9 mouse cellular contexts compared by ENCODE assay signal in the genomic region with DNA sequence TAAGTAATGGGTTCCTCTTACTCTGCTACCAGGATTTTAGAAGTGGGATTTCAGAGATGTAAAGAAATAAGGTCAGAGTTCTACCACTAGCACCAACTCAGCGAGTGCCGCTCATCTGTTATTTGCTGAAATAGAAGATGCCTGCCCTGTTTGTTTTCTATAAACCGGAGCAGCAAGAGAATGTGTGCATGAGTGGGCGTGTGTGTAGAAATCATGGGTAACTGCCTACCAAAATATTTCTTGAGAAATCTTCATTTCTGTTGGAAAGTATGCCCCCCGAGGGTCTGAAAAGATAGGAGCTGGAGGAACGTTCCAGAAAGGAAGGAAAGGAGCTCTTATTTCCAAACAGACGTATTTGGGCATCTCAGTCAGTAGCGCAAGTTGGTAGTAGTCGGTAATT. TPM values are rescaled to one million over a fixed set of nuclear protein-coding genes. Genes with fewer than 3 reads are reported as not detected.
DNase-seq lines count a peak whose midpoint lies in the region; ATAC-seq and TF ChIP-seq lines count a peak whose summit lies in the region.
"Had no signal": no experiment of that assay in that cellular context is flagged by ENCODE, and none has a peak within 500 bp of the region (broad histone marks: within the 10 kb centered on the region; RNA-seq: fewer than 3 reads in every experiment).

No protein-coding gene starts in this region.

- no peak for ATAC-seq in forebrain, embryonic 15.5 days (replicated peaks)
- ATAC-seq in forebrain, embryonic 16.5 days = no peak
- no peak for ATAC-seq in lung, embryonic 15.5 days (ENCODE audit: borderline replicate concordance, extremely low read depth, low FRiP score, low TSS enrichment)
- ATAC-seq in intestine, postnatal 0 days = no peak
- no peak for ATAC-seq in neural tube, embryonic 14.5 days (ENCODE audit: low read depth)
- ATAC-seq: inflammation-experienced regulatory T-cells, adult 6 months had no signal

- DNase-seq in lung, adult 18-20 months = no peak
- DNase-seq in cerebellum, adult 11-12 months = no peak
- DNase-seq in thymus, postnatal 10 days (ENCODE audit: low spot score in 2 of 2) = no peak

- H3K27me3 ChIP-seq in forebrain, embryonic 15.5 days = no peaks in the 10 kb centered on the region
- no peaks in the 10 kb centered on the region for H3K27me3 ChIP-seq in forebrain, embryonic 16.5 days (replicated peaks; ENCODE audit: control insufficient read depth, insufficient read depth, low read length)
- H3K27me3 ChIP-seq in lung, embryonic 15.5 days = no peaks in the 10 kb centered on the region
- H3K27me3 ChIP-seq in intestine, postnatal 0 days (replicated peaks; ENCODE audit: control insufficient read depth, insufficient read depth, low read length) = no peaks in the 10 kb centered on the region
- no peaks in the 10 kb centered on the region for H3K27me3 ChIP-seq in neural tube, embryonic 14.5 days (ENCODE audit: control insufficient read depth, insufficient read depth, low read length)

- no peak for TF ChIP-seq CTCF in intestine, postnatal 0 days (IDR thresholded peaks at IDR 0.05; ENCODE audit: low read depth)

- H3K9ac ChIP-seq in forebrain, embryonic 15.5 days (replicated peaks) = no peak overlapping the region
- H3K9ac ChIP-seq in forebrain, embryonic 16.5 days (replicated peaks; ENCODE audit: low read depth, low read length) = no peak overlapping the region
- peak overlapping the region; percentile 36 for H3K9ac ChIP-seq in lung, embryonic 15.5 days
- peak overlapping the region; percentile 31 for H3K9ac ChIP-seq in intestine, postnatal 0 days (ENCODE audit: low read depth, low read length)
- no peak overlapping the region for H3K9ac ChIP-seq in neural tube, embryonic 14.5 days (replicated peaks; ENCODE audit: low read depth, low read length)

- peak overlapping the region; percentile 39 for H3K4me2 ChIP-seq in forebrain, embryonic 15.5 days (replicated peaks)
- no peak overlapping the region for H3K4me2 ChIP-seq in forebrain, embryonic 16.5 days (ENCODE audit: low read length)
- H3K4me2 ChIP-seq in lung, embryonic 15.5 days = peak overlapping the region; percentile 49
- H3K4me2 ChIP-seq in intestine, postnatal 0 days (replicated peaks; ENCODE audit: low read depth) = peak overlapping the region; percentile 57
- H3K4me2 ChIP-seq in neural tube, embryonic 14.5 days (ENCODE audit: low read depth, low read length) = peak overlapping the region; percentile 19; the same call in 1 of the 2 replicates

- H3K27ac ChIP-seq in forebrain, embryonic 15.5 days (replicated peaks) = no peak overlapping the region
- H3K27ac ChIP-seq in forebrain, embryonic 16.5 days (ENCODE audit: low read length) = no peak overlapping the region
- H3K27ac ChIP-seq in lung, embryonic 15.5 days = peak overlapping the region; percentile 81
- H3K27ac ChIP-seq in intestine, postnatal 0 days (ENCODE audit: low read depth, low read length) = peak overlapping the region; percentile 47
- H3K27ac ChIP-seq in neural tube, embryonic 14.5 days (ENCODE audit: low read depth, low read length) = no peak overlapping the region

- peaks cover 12% of the 10 kb centered on the region for H3K4me1 ChIP-seq in forebrain, embryonic 15.5 days
- peaks cover 11% of the 10 kb centered on the region for H3K4me1 ChIP-seq in forebrain, embryonic 16.5 days (replicated peaks; ENCODE audit: control insufficient read depth, insufficient read depth, low read length)
- peaks cover 43% of the 10 kb centered on the region for H3K4me1 ChIP-seq in lung, embryonic 15.5 days
- H3K4me1 ChIP-seq in intestine, postnatal 0 days (replicated peaks; ENCODE audit: control insufficient read depth, insufficient read depth, low read length) = 0 out of 2 replicates have a peak, but pooled peaks cover 5% of the 10 kb centered on the region
- no peaks in the 10 kb centered on the region; the same call in 1 of the 2 replicates for H3K4me1 ChIP-seq in neural tube, embryonic 14.5 days (ENCODE audit: control insufficient read depth, insufficient read depth, low read length)

- WGBS in forebrain, embryonic 15.5 days = 67% methylated on average over 9 of the region's 9 CpGs
- 65% methylated on average over 9 of the region's 9 CpGs for WGBS in forebrain, embryonic 16.5 days
- WGBS in lung, embryonic 15.5 days = 21% methylated on average over 9 of the region's 9 CpGs
- WGBS in intestine, postnatal 0 days = 48% methylated on average over 9 of the region's 9 CpGs
- 77% methylated on average over 9 of the region's 9 CpGs for WGBS in neural tube, embryonic 14.5 days

- H3K9me3 ChIP-seq in forebrain, embryonic 15.5 days = no peaks in the 10 kb centered on the region
- no peaks in the 10 kb centered on the region for H3K9me3 ChIP-seq in forebrain, embryonic 16.5 days (ENCODE audit: control insufficient read depth, low read length)
- no peaks in the 10 kb centered on the region for H3K9me3 ChIP-seq in lung, embryonic 15.5 days
- H3K9me3 ChIP-seq in intestine, postnatal 0 days (ENCODE audit: control insufficient read depth) = no peaks in the 10 kb centered on the region
- no peaks in the 10 kb centered on the region for H3K9me3 ChIP-seq in neural tube, embryonic 14.5 days (ENCODE audit: control insufficient read depth, low read length)

- 0 out of 2 replicates have a peak overlapping the region, but pooled peaks have one; percentile 25 for H3K4me3 ChIP-seq in forebrain, embryonic 15.5 days
- no peak overlapping the region for H3K4me3 ChIP-seq in forebrain, embryonic 16.5 days (replicated peaks; ENCODE audit: low read length)
- H3K4me3 ChIP-seq in lung, embryonic 15.5 days = peak overlapping the region; percentile 43
- peak overlapping the region; percentile 41 for H3K4me3 ChIP-seq in intestine, postnatal 0 days (ENCODE audit: low read depth, low read length)
- no peak overlapping the region for H3K4me3 ChIP-seq in neural tube, embryonic 14.5 days (ENCODE audit: low read depth, low read length)

- H3K36me3 ChIP-seq in forebrain, embryonic 15.5 days = no peaks in the 10 kb centered on the region
- H3K36me3 ChIP-seq in forebrain, embryonic 16.5 days (ENCODE audit: control insufficient read depth, insufficient read depth) = no peaks in the 10 kb centered on the region
- H3K36me3 ChIP-seq in lung, embryonic 15.5 days = no peaks in the 10 kb centered on the region
- no peaks in the 10 kb centered on the region for H3K36me3 ChIP-seq in intestine, postnatal 0 days (ENCODE audit: control insufficient read depth, insufficient read depth)
- H3K36me3 ChIP-seq in neural tube, embryonic 14.5 days (ENCODE audit: control insufficient read depth, insufficient read depth, low read length) = no peaks in the 10 kb centered on the region

RNA-seq across cellular contexts. Expression of a gene that starts 0.9 kb away (rescaled TPM):
- polyA plus RNA-seq in forebrain, embryonic 15.5 days (2015; fragmentation: Nextera tagmentation; extraction: Ambion mirVana) = 63.8 and 66.9 TPM in 2 replicates
- polyA plus RNA-seq in forebrain, embryonic 16.5 days (2015; fragmentation: Nextera tagmentation; extraction: Ambion mirVana) = 56.8 and 58.5 TPM in 2 replicates
- 292 and 299 TPM in 2 replicates for polyA plus RNA-seq in lung, embryonic 15.5 days (2015; fragmentation: Nextera tagmentation; extraction: Ambion mirVana)
- 239 and 283 TPM in 2 replicates for polyA plus RNA-seq in intestine, postnatal 0 days (2015; fragmentation: Nextera tagmentation; extraction: Ambion mirVana)
- 29.1 and 70.9 TPM in 2 replicates for polyA plus RNA-seq in neural tube, embryonic 14.5 days (2014; fragmentation: Nextera tagmentation; extraction: Ambion mirVana)

Comparison
In these comparisons a context has a peak if more than half of its experiments do, and no peak if none do; other contexts are left out.
1. H3K4me3 ChIP-seq: peak in forebrain, embryonic 15.5 days (single experiment), lung, embryonic 15.5 days (single experiment) and intestine, postnatal 0 days (single experiment); none in forebrain, embryonic 16.5 days (single experiment) and neural tube, embryonic 14.5 days (single experiment).
2. H3K27ac ChIP-seq: peak in lung, embryonic 15.5 days (single experiment) and intestine, postnatal 0 days (single experiment); none in forebrain, embryonic 15.5 days (single experiment), forebrain, embryonic 16.5 days (single experiment) and neural tube, embryonic 14.5 days (single experiment).
3. H3K9ac ChIP-seq: peak in lung, embryonic 15.5 days (single experiment) and intestine, postnatal 0 days (single experiment); none in forebrain, embryonic 15.5 days (single experiment), forebrain, embryonic 16.5 days (single experiment) and neural tube, embryonic 14.5 days (single experiment).